Mouse (Mus musculus) neural tube, embryonic 12.5 days (tissue): ENCODE measurements at regions not wholly inside any gene's neighbourhood (a gene's known extent, or its start where the extent isn't known, plus 50 kb on each side); places are given as distances from the start of the nearest gene placed in this dataset.

Source experiments
- ATAC-seq: fragments of 200-750 bp; cut with Nextera tagmentation; 2 replicates; pipeline ENCODE4 v1.8.0; 2017; ENCODE audit warnings: low read depth, mild to moderate bottlenecking, moderate TSS enrichment, moderate library complexity; ENCODE audit not compliant: low FRiP score
- H3K27ac ChIP-seq: fragments of 300-500 bp; sonication (generic); 2 replicates; pipeline ENCODE4 v1.5.1; 2016
- H3K27me3 ChIP-seq: fragments of 300-500 bp; sonication (generic); replicated peaks from 2 replicates; pipeline ENCODE4 v1.6.1; 2016; ENCODE audit warnings: mild to moderate bottlenecking
- H3K36me3 ChIP-seq: fragments of 300-500 bp; sonication (generic); 2 replicates; pipeline ENCODE4 v1.6.1; 2016; ENCODE audit warnings: mild to moderate bottlenecking
- H3K4me1 ChIP-seq: fragments of 300-500 bp; sonication (generic); 2 replicates; pipeline ENCODE4 v1.6.1; 2016
- H3K4me2 ChIP-seq: fragments of 300-500 bp; sonication (generic); replicated peaks from 2 replicates; pipeline ENCODE4 v1.6.1; 2016; ENCODE audit warnings: mild to moderate bottlenecking
- H3K4me3 ChIP-seq: fragments of 300-500 bp; sonication (generic); 2 replicates; pipeline ENCODE4 v1.5.1; 2016
- H3K9ac ChIP-seq: fragments of 300-500 bp; sonication (generic); 2 replicates; pipeline ENCODE4 v1.6.1; 2016; ENCODE audit warnings: mild to moderate bottlenecking
- H3K9me3 ChIP-seq: fragments of 300-500 bp; sonication (generic); 2 replicates; pipeline ENCODE4 v1.6.1; 2016; ENCODE audit warnings: mild to moderate bottlenecking
- WGBS: fragments of 180-500 bp; shearing (Covaris S2); methylation state at CpG from one replicate; pipeline ENCODE4 v1.1.7; 2016; 5-methylcytosine and 5-hydroxymethylcytosine counted together

- Histone ChIP-seq H3K9me3 (no peaks in the 10 kb centered on the region), H3K4me2 (no peak overlapping the region), H3K27me3 (no peaks in the 10 kb centered on the region), H3K9ac (no peak overlapping the region), H3K4me1 (peaks cover 19% of the 10 kb centered on the region), H3K4me3 (no peak overlapping the region), H3K27ac (no peak overlapping the region), H3K36me3 (no peaks in the 10 kb centered on the region)
- WGBS: 53% methylated on average over 7 of the region's 7 CpGs
- peak; percentile 13; the same call in 1 of the 2 replicates for ATAC-seq
These were observed 160.9 kb upstream of the Haao start for GRCm38 (mm10) chr17:84008682-84009052.

- Histone ChIP-seq H3K4me1 (peaks cover 20% of the 10 kb centered on the region), H3K4me2 (no peak overlapping the region), H3K9me3 (no peaks in the 10 kb centered on the region), H3K36me3 (no peaks in the 10 kb centered on the region), H3K27ac (no peak overlapping the region), H3K9ac (no peak overlapping the region), H3K4me3 (no peak overlapping the region), H3K27me3 (no peaks in the 10 kb centered on the region)
- no peak for ATAC-seq
- WGBS: 88% methylated on average over 12 of the region's 12 CpGs
These were observed 160.4 kb upstream of the Haao start for GRCm38 (mm10) chr17:84008035-84008681.

GRCm38 (mm10) chr17:84006748-84007147 is 159.0 kb upstream of the Haao start:
- no peaks in the 10 kb centered on the region for H3K27me3 ChIP-seq
- no peak overlapping the region for H3K9ac ChIP-seq
- H3K27ac ChIP-seq: no peak overlapping the region
- 89% methylated on average over 9 of the region's 9 CpGs for WGBS
- peaks cover 20% of the 10 kb centered on the region for H3K4me1 ChIP-seq
- no peak overlapping the region for H3K4me2 ChIP-seq
- no peaks in the 10 kb centered on the region for H3K36me3 ChIP-seq
- H3K9me3 ChIP-seq: no peaks in the 10 kb centered on the region
- no peak overlapping the region for H3K4me3 ChIP-seq
- no peak for ATAC-seq

GRCm38 (mm10) chr17:84004237-84004636 is 156.5 kb upstream of the Haao start:
- H3K36me3 ChIP-seq: no peaks in the 10 kb centered on the region
- peaks cover 11% of the 10 kb centered on the region for H3K4me1 ChIP-seq
- ATAC-seq: no peak
- H3K9ac ChIP-seq: no peak overlapping the region
- H3K9me3 ChIP-seq: no peaks in the 10 kb centered on the region
- H3K4me3 ChIP-seq: no peak overlapping the region
- no peaks in the 10 kb centered on the region for H3K27me3 ChIP-seq
- 29% methylated on average over 6 of the region's 6 CpGs for WGBS
- no peak overlapping the region for H3K27ac ChIP-seq
- no peak overlapping the region for H3K4me2 ChIP-seq

- H3K4me2 ChIP-seq: no peak overlapping the region
- no peaks in the 10 kb centered on the region for H3K9me3 ChIP-seq
- H3K4me3 ChIP-seq: no peak overlapping the region
- H3K27ac ChIP-seq: no peak overlapping the region
- H3K27me3 ChIP-seq: no peaks in the 10 kb centered on the region
- H3K9ac ChIP-seq: no peak overlapping the region
- H3K36me3 ChIP-seq: no peaks in the 10 kb centered on the region
- 41% methylated on average over 9 of the region's 9 CpGs for WGBS
- peaks cover 8% of the 10 kb centered on the region; the same call in 1 of the 2 replicates for H3K4me1 ChIP-seq
- ATAC-seq: no peak
These were observed 155.9 kb upstream of the Haao start for GRCm38 (mm10) chr17:84003489-84004234.

GRCm38 (mm10) chr17:84002939-84003338 is 155.2 kb upstream of the Haao start:
- no peak overlapping the region for H3K4me3 ChIP-seq
- H3K27ac ChIP-seq: no peak overlapping the region
- no peak for ATAC-seq
- H3K9ac ChIP-seq: no peak overlapping the region
- peaks cover 8% of the 10 kb centered on the region; the same call in 1 of the 2 replicates for H3K4me1 ChIP-seq
- WGBS: 97% methylated on average over 6 of the region's 6 CpGs
- H3K27me3 ChIP-seq: no peaks in the 10 kb centered on the region
- no peak overlapping the region for H3K4me2 ChIP-seq
- H3K9me3 ChIP-seq: no peaks in the 10 kb centered on the region
- H3K36me3 ChIP-seq: no peaks in the 10 kb centered on the region

GRCm38 (mm10) chr17:84002327-84002726 is 154.6 kb upstream of the Haao start:
- no peak overlapping the region for H3K4me3 ChIP-seq
- ATAC-seq: no peak
- H3K27ac ChIP-seq: no peak overlapping the region
- H3K27me3 ChIP-seq: no peaks in the 10 kb centered on the region
- no peaks in the 10 kb centered on the region for H3K36me3 ChIP-seq
- H3K4me2 ChIP-seq: no peak overlapping the region
- H3K9me3 ChIP-seq: no peaks in the 10 kb centered on the region
- H3K9ac ChIP-seq: no peak overlapping the region
- peaks cover 8% of the 10 kb centered on the region; the same call in 1 of the 2 replicates for H3K4me1 ChIP-seq
- 93% methylated on average over 16 of the region's 16 CpGs for WGBS

GRCm38 (mm10) chr17:84000115-84000514 is 152.4 kb upstream of the Haao start:
- no peak for ATAC-seq

GRCm38 (mm10) chr17:83998972-83999545 is 151.3 kb upstream of the Haao start:
- Histone ChIP-seq H3K27ac (no peak overlapping the region), H3K27me3 (no peaks in the 10 kb centered on the region), H3K9me3 (no peaks in the 10 kb centered on the region), H3K4me3 (no peak overlapping the region), H3K4me2 (no peak overlapping the region), H3K36me3 (no peaks in the 10 kb centered on the region), H3K4me1 (peaks cover 4% of the 10 kb centered on the region; the same call in 1 of the 2 replicates), H3K9ac (no peak overlapping the region)
- ATAC-seq: no peak
- WGBS: 70% methylated on average over 10 of the region's 10 CpGs

More at GRCm38 (mm10) chr17:84000115-84000514, 152.4 kb upstream of the Haao start:
- H3K27me3 ChIP-seq: no peaks in the 10 kb centered on the region
- H3K4me1 ChIP-seq: peaks cover 8% of the 10 kb centered on the region; the same call in 1 of the 2 replicates
- no peak overlapping the region for H3K27ac ChIP-seq
- 61% methylated on average over 6 of the region's 6 CpGs for WGBS
- H3K4me3 ChIP-seq: no peak overlapping the region
- H3K36me3 ChIP-seq: no peaks in the 10 kb centered on the region
- no peak overlapping the region for H3K9ac ChIP-seq
- H3K9me3 ChIP-seq: no peaks in the 10 kb centered on the region
- no peak overlapping the region for H3K4me2 ChIP-seq

GRCm38 (mm10) chr17:83998341-83998740 is 150.6 kb upstream of the Haao start:
- ATAC-seq: no peak
- Histone ChIP-seq H3K27me3 (no peaks in the 10 kb centered on the region), H3K4me2 (no peak overlapping the region), H3K9ac (no peak overlapping the region), H3K4me1 (no peaks in the 10 kb centered on the region), H3K9me3 (no peaks in the 10 kb centered on the region), H3K4me3 (no peak overlapping the region), H3K27ac (no peak overlapping the region), H3K36me3 (no peaks in the 10 kb centered on the region)
- WGBS: 91% methylated on average over 7 of the region's 7 CpGs

GRCm38 (mm10) chr17:83997778-83998177 is 150.0 kb upstream of the Haao start:
- H3K27me3 ChIP-seq: no peaks in the 10 kb centered on the region
- no peak overlapping the region for H3K9ac ChIP-seq
- no peak for ATAC-seq
- no peaks in the 10 kb centered on the region for H3K36me3 ChIP-seq
- H3K9me3 ChIP-seq: no peaks in the 10 kb centered on the region
- WGBS: 89% methylated on average over 11 of the region's 11 CpGs
- no peak overlapping the region for H3K4me2 ChIP-seq
- no peak overlapping the region for H3K27ac ChIP-seq
- H3K4me1 ChIP-seq: no peaks in the 10 kb centered on the region
- no peak overlapping the region for H3K4me3 ChIP-seq

GRCm38 (mm10) chr17:83993028-83993427 is 145.3 kb upstream of the Haao start:
- Histone ChIP-seq H3K4me2 (no peak overlapping the region), H3K9ac (no peak overlapping the region), H3K4me1 (peaks cover 17% of the 10 kb centered on the region), H3K27ac (no peak overlapping the region), H3K4me3 (no peak overlapping the region), H3K27me3 (no peaks in the 10 kb centered on the region), H3K36me3 (no peaks in the 10 kb centered on the region), H3K9me3 (no peaks in the 10 kb centered on the region)
- no peak for ATAC-seq
- WGBS: 80% methylated on average over 2 of the region's 2 CpGs
